In genomic region chrX:105346420-105346819, GRCm38 (mm10) we compare ENCODE assay signal across 26 mouse cellular contexts.
"Had no signal": no experiment of that assay in that cellular context is flagged by ENCODE, and none has a peak within 500 bp of the region (broad histone marks: within the 10 kb centered on the region; RNA-seq: fewer than 3 reads in every experiment).

No protein-coding gene starts in this region.

- H3K4me3 ChIP-seq: gastrocnemius, adult 2 months; heart, embryonic 10.5 days; heart, embryonic 12.5 days; hindbrain, embryonic 10.5 days; hindbrain, embryonic 12.5 days; intestine, embryonic 15.5 days; layer of hippocampus, adult 2 months; left cerebral cortex, adult 2 months; liver, embryonic 13.5 days; liver, embryonic 15.5 days had no signal

- H3K36me3 ChIP-seq: heart, embryonic 10.5 days; heart, embryonic 12.5 days; hindbrain, embryonic 12.5 days; intestine, embryonic 15.5 days; liver, embryonic 13.5 days; liver, embryonic 15.5 days had no signal

- DNase-seq: gastrocnemius, adult 2 months; gastrocnemius, postnatal 10 days; gastrocnemius, postnatal 25 days; heart, adult 18-20 months; heart, postnatal 10 days; heart, postnatal 4 days; kidney, adult 18-20 months; kidney, adult 8-10 months; kidney, postnatal 10 days; kidney, postnatal 25 days; kidney, postnatal 4 days; liver; liver, embryonic 13.5 days had no signal

- H3K4me2 ChIP-seq: heart, embryonic 12.5 days; hindbrain, embryonic 12.5 days; hindbrain, embryonic 14.5 days; intestine, embryonic 15.5 days; liver, embryonic 11.5 days; liver, embryonic 13.5 days; liver, embryonic 15.5 days had no signal

- H3K9me3 ChIP-seq: heart, embryonic 10.5 days; heart, embryonic 12.5 days; hindbrain, embryonic 10.5 days; hindbrain, embryonic 12.5 days; intestine, embryonic 15.5 days; liver, embryonic 13.5 days; liver, embryonic 15.5 days had no signal

- H3K4me1 ChIP-seq: heart, embryonic 10.5 days; heart, embryonic 12.5 days; hindbrain, embryonic 10.5 days; hindbrain, embryonic 12.5 days; intestine, embryonic 15.5 days; liver, embryonic 13.5 days; liver, embryonic 15.5 days had no signal

- H3K27me3 ChIP-seq: heart, embryonic 12.5 days; intestine, embryonic 15.5 days; liver, embryonic 15.5 days had no signal

- ATAC-seq: hindbrain, embryonic 16.5 days; inflammation-experienced regulatory T-cells, adult 6 months; intestine, embryonic 15.5 days; intestine, postnatal 0 days had no signal

- H3K9ac ChIP-seq: heart, embryonic 12.5 days; hindbrain, embryonic 12.5 days; hindbrain, embryonic 14.5 days; intestine, embryonic 15.5 days; liver, embryonic 13.5 days; liver, embryonic 15.5 days had no signal

- H3K27ac ChIP-seq: gastrocnemius, adult 2 months; heart, embryonic 10.5 days; hindbrain, embryonic 10.5 days; hindbrain, embryonic 12.5 days; hindbrain, embryonic 14.5 days; intestine, embryonic 15.5 days; layer of hippocampus, adult 2 months; left cerebral cortex, adult 2 months; liver, embryonic 13.5 days; liver, embryonic 15.5 days had no signal
